Mouse (Mus musculus) 3134 (cell line): Measurements from ENCODE around the gene Rasgrf2.

Experiments
- DNase-seq: peaks from one replicate; pipeline ENCODE4 v3.0.0-alpha.2; 2011; ENCODE audit warnings: low spot score; ENCODE audit not compliant: insufficient read length; ENCODE audit errors: extremely low read depth

The Rasgrf2 gene

GRCm38 (mm10) chr13:92051216-92051615 is 80.2 kb downstream of the Rasgrf2 start:
- DNase-seq = no peak

- DNase-seq = no peak
Measured at GRCm38 (mm10) chr13:92041584-92042563, 89.6 kb downstream of the Rasgrf2 start.

- DNase-seq = no peak
Measured at GRCm38 (mm10) chr13:92030364-92031057, 100.9 kb downstream of the Rasgrf2 start.

GRCm38 (mm10) chr13:92029666-92030065 is 101.8 kb downstream of the Rasgrf2 start:
- DNase-seq = no peak

GRCm38 (mm10) chr13:92027951-92028350 is 103.5 kb downstream of the Rasgrf2 start:
- no peak for DNase-seq

- no peak for DNase-seq
Measured at GRCm38 (mm10) chr13:92026651-92027050, 104.8 kb downstream of the Rasgrf2 start.

- DNase-seq = no peak
Measured at GRCm38 (mm10) chr13:92025124-92025523, 106.3 kb downstream of the Rasgrf2 start.

GRCm38 (mm10) chr13:92022202-92022601 is 109.3 kb downstream of the Rasgrf2 start:
- DNase-seq = no peak

- DNase-seq = no peak
Measured at GRCm38 (mm10) chr13:91996929-91997328, 134.5 kb downstream of the Rasgrf2 start.

GRCm38 (mm10) chr13:91991412-91991811 is 140.0 kb downstream of the Rasgrf2 start:
- DNase-seq = no peak

- DNase-seq = no peak
Measured at GRCm38 (mm10) chr13:91990709-91991284, 140.7 kb downstream of the Rasgrf2 start.

GRCm38 (mm10) chr13:91988378-91988777 is 143.1 kb downstream of the Rasgrf2 start:
- DNase-seq = no peak

- no peak for DNase-seq
Measured at GRCm38 (mm10) chr13:91986958-91987357, 144.5 kb downstream of the Rasgrf2 start.

GRCm38 (mm10) chr13:91985915-91986589 is 145.4 kb downstream of the Rasgrf2 start:
- no peak for DNase-seq

GRCm38 (mm10) chr13:91985019-91985418 is 146.4 kb downstream of the Rasgrf2 start:
- DNase-seq = no peak

- DNase-seq = no peak
Measured at GRCm38 (mm10) chr13:91982080-91982479, 149.4 kb downstream of the Rasgrf2 start.

GRCm38 (mm10) chr13:91981414-91981813 is 150.0 kb downstream of the Rasgrf2 start:
- no peak for DNase-seq

- DNase-seq = no peak
Measured at GRCm38 (mm10) chr13:91976971-91977370, 154.5 kb downstream of the Rasgrf2 start.

GRCm38 (mm10) chr13:91976541-91976940 is 154.9 kb downstream of the Rasgrf2 start:
- DNase-seq = no peak

- no peak for DNase-seq
Measured at GRCm38 (mm10) chr13:91974154-91974553, 157.3 kb downstream of the Rasgrf2 start.

- DNase-seq = no peak
Measured at GRCm38 (mm10) chr13:91971246-91971645, 160.2 kb downstream of the Rasgrf2 start.
